Mouse (Mus musculus): ENCODE results near the gene Kndc1.

- TF ChIP-seq CTCF (IDR thresholded peaks at IDR 0.05; ENCODE audit: low read depth) (no peak), EP300 (IDR thresholded peaks at IDR 0.05; ENCODE audit: low read depth) (no peak)
Observed at GRCm38 (mm10) chr7:139863076-139863475, 31.4 kb upstream of the Kndc1 start.

All from liver, postnatal 0 days (tissue).